Mouse (Mus musculus): Measurements from ENCODE around the gene Rhbdd1. TPM values are rescaled to one million over a fixed set of nuclear protein-coding genes. Genes with fewer than 3 reads are reported as not detected.

Gene Rhbdd1
- polyA plus RNA-seq, 1 experiment from 2014 or later, result 8.6 TPM

GRCm38 (mm10) chr1:82364468-82364867, 48.2 kb downstream of the Rhbdd1 start:
- H3K4me2 ChIP-seq, result no peak overlapping the region
- 71% methylated on average over 6 of the region's 6 CpGs for whole genome bisulfite sequencing (ENCODE audit: insufficient replicate concordance)
- no peak overlapping the region; the same call in 1 of the 2 replicates for H3K27ac ChIP-seq (replicated peaks)

GRCm38 (mm10) chr1:82371636-82372428, 55.6 kb downstream of the Rhbdd1 start:
- Histone ChIP-seq H3K27ac (replicated peaks) (no peak overlapping the region), H3K4me1 (replicated peaks) (peaks cover 28% of the 10 kb centered on the region), H3K9ac (no peak overlapping the region), H3K27me3 (no peaks in the 10 kb centered on the region), H3K9me3 (replicated peaks) (no peaks in the 10 kb centered on the region), H3K4me3 (replicated peaks) (no peak overlapping the region), H3K4me2 (no peak overlapping the region), H3K36me3 (replicated peaks) (no peaks in the 10 kb centered on the region)
- no peak for ATAC-seq (ENCODE audit: insufficient read depth)
- WGBS (ENCODE audit: insufficient replicate concordance), result 65% methylated on average over 5 of the region's 5 CpGs

More at GRCm38 (mm10) chr1:82364468-82364867, 48.2 kb downstream of the Rhbdd1 start:
- Histone ChIP-seq H3K9me3 (replicated peaks) (no peaks in the 10 kb centered on the region), H3K36me3 (replicated peaks) (no peaks in the 10 kb centered on the region), H3K9ac (no peak overlapping the region), H3K4me1 (replicated peaks) (peaks cover 24% of the 10 kb centered on the region), H3K27me3 (no peaks in the 10 kb centered on the region), H3K4me3 (replicated peaks) (no peak overlapping the region)
- ATAC-seq (ENCODE audit: insufficient read depth), result no peak; the same call in 1 of the 2 replicates

- no peaks in the 10 kb centered on the region for H3K9me3 ChIP-seq (replicated peaks)
- H3K27ac ChIP-seq (replicated peaks), result peak overlapping the region; percentile 87
- H3K4me1 ChIP-seq (replicated peaks), result peaks cover 28% of the 10 kb centered on the region
- peak overlapping the region; percentile 53 for H3K4me2 ChIP-seq
- no peaks in the 10 kb centered on the region for H3K27me3 ChIP-seq
- 0 out of 2 replicates have a peak overlapping the region, but pooled peaks have one; percentile 5 for H3K4me3 ChIP-seq (replicated peaks)
- peak; percentile 96 for ATAC-seq (ENCODE audit: insufficient read depth)
- WGBS (ENCODE audit: insufficient replicate concordance), result 45% methylated on average over 8 of the region's 8 CpGs
- peak overlapping the region; percentile 46 for H3K9ac ChIP-seq
- peaks cover 9% of the 10 kb centered on the region for H3K36me3 ChIP-seq (replicated peaks)
Observed at GRCm38 (mm10) chr1:82373924-82374323, 57.7 kb downstream of the Rhbdd1 start.

GRCm38 (mm10) chr1:82374831-82375358, 58.6 kb downstream of the Rhbdd1 start:
- Histone ChIP-seq H3K4me3 (replicated peaks) (no peak overlapping the region), H3K36me3 (replicated peaks) (peaks cover 15% of the 10 kb centered on the region), H3K27ac (replicated peaks) (peak overlapping the region; percentile 87; the same call in 1 of the 2 replicates), H3K9ac (no peak overlapping the region), H3K27me3 (no peaks in the 10 kb centered on the region), H3K4me2 (no peak overlapping the region; the same call in 1 of the 2 replicates), H3K4me1 (replicated peaks) (peaks cover 28% of the 10 kb centered on the region), H3K9me3 (replicated peaks) (no peaks in the 10 kb centered on the region)
- ATAC-seq (ENCODE audit: insufficient read depth), result no peak
- 68% methylated on average over 4 of the region's 4 CpGs for WGBS (ENCODE audit: insufficient replicate concordance)

- Histone ChIP-seq H3K4me3 (replicated peaks) (no peak overlapping the region), H3K4me1 (replicated peaks) (peaks cover 28% of the 10 kb centered on the region), H3K36me3 (replicated peaks) (peaks cover 15% of the 10 kb centered on the region), H3K9ac (no peak overlapping the region), H3K9me3 (replicated peaks) (no peaks in the 10 kb centered on the region), H3K27ac (replicated peaks) (no peak overlapping the region), H3K27me3 (no peaks in the 10 kb centered on the region), H3K4me2 (no peak overlapping the region)
- 85% methylated on average over 3 of the region's 3 CpGs for WGBS (ENCODE audit: insufficient replicate concordance)
- no peak for ATAC-seq (ENCODE audit: insufficient read depth)
Observed at GRCm38 (mm10) chr1:82375452-82375851, 59.2 kb downstream of the Rhbdd1 start.

GRCm38 (mm10) chr1:82381946-82382345, 65.7 kb downstream of the Rhbdd1 start:
- Histone ChIP-seq H3K36me3 (replicated peaks) (peaks cover 15% of the 10 kb centered on the region), H3K27ac (replicated peaks) (no peak overlapping the region), H3K9me3 (replicated peaks) (no peaks in the 10 kb centered on the region), H3K4me1 (replicated peaks) (peaks cover 8% of the 10 kb centered on the region), H3K4me2 (no peak overlapping the region), H3K4me3 (replicated peaks) (no peak overlapping the region), H3K27me3 (no peaks in the 10 kb centered on the region), H3K9ac (no peak overlapping the region)
- no peak for ATAC-seq (ENCODE audit: insufficient read depth)
- 75% methylated on average over 4 of the region's 4 CpGs for WGBS (ENCODE audit: insufficient replicate concordance)

- Histone ChIP-seq H3K4me1 (replicated peaks) (peaks cover 8% of the 10 kb centered on the region), H3K27ac (replicated peaks) (no peak overlapping the region), H3K9me3 (replicated peaks) (no peaks in the 10 kb centered on the region), H3K4me3 (replicated peaks) (no peak overlapping the region), H3K36me3 (replicated peaks) (peaks cover 4% of the 10 kb centered on the region), H3K9ac (no peak overlapping the region), H3K4me2 (no peak overlapping the region), H3K27me3 (no peaks in the 10 kb centered on the region)
- WGBS (ENCODE audit: insufficient replicate concordance), result 73% methylated on average over 2 of the region's 2 CpGs
- no peak for ATAC-seq (ENCODE audit: insufficient read depth)
Observed at GRCm38 (mm10) chr1:82384106-82384505, 67.9 kb downstream of the Rhbdd1 start.

GRCm38 (mm10) chr1:82385054-82385453, 68.8 kb downstream of the Rhbdd1 start:
- H3K9me3 ChIP-seq (replicated peaks), result no peaks in the 10 kb centered on the region
- no peak overlapping the region for H3K27ac ChIP-seq (replicated peaks)
- ATAC-seq (ENCODE audit: insufficient read depth), result no peak
- H3K36me3 ChIP-seq (replicated peaks), result no peaks in the 10 kb centered on the region
- H3K4me2 ChIP-seq, result no peak overlapping the region
- no peaks in the 10 kb centered on the region for H3K27me3 ChIP-seq
- H3K9ac ChIP-seq, result no peak overlapping the region
- no peak overlapping the region for H3K4me3 ChIP-seq (replicated peaks)
- H3K4me1 ChIP-seq (replicated peaks), result peaks cover 8% of the 10 kb centered on the region
- WGBS (ENCODE audit: insufficient replicate concordance), result 58% methylated on average over 9 of the region's 9 CpGs

- WGBS (ENCODE audit: insufficient replicate concordance), result 78% methylated on average over 4 of the region's 4 CpGs
- H3K27ac ChIP-seq (replicated peaks), result no peak overlapping the region
- H3K9ac ChIP-seq, result no peak overlapping the region
- H3K27me3 ChIP-seq, result no peaks in the 10 kb centered on the region
- peaks cover 8% of the 10 kb centered on the region for H3K4me1 ChIP-seq (replicated peaks)
- no peaks in the 10 kb centered on the region for H3K36me3 ChIP-seq (replicated peaks)
- H3K4me2 ChIP-seq, result no peak overlapping the region
- ATAC-seq (ENCODE audit: insufficient read depth), result no peak
- H3K9me3 ChIP-seq (replicated peaks), result no peaks in the 10 kb centered on the region
- H3K4me3 ChIP-seq (replicated peaks), result no peak overlapping the region
Observed at GRCm38 (mm10) chr1:82385827-82386230, 69.6 kb downstream of the Rhbdd1 start.

- ATAC-seq (ENCODE audit: insufficient read depth), result no peak
- WGBS (ENCODE audit: insufficient replicate concordance), result 78% methylated on average over 6 of the region's 6 CpGs
Observed at GRCm38 (mm10) chr1:82386814-82387771, 70.8 kb downstream of the Rhbdd1 start.

GRCm38 (mm10) chr1:82389371-82389770, 73.1 kb downstream of the Rhbdd1 start:
- ATAC-seq (ENCODE audit: insufficient read depth), result no peak
- Histone ChIP-seq H3K4me1 (replicated peaks) (peaks cover 5% of the 10 kb centered on the region; the same call in 1 of the 2 replicates), H3K36me3 (replicated peaks) (no peaks in the 10 kb centered on the region), H3K9me3 (replicated peaks) (no peaks in the 10 kb centered on the region), H3K4me3 (replicated peaks) (no peak overlapping the region), H3K27ac (replicated peaks) (no peak overlapping the region), H3K27me3 (no peaks in the 10 kb centered on the region), H3K4me2 (no peak overlapping the region), H3K9ac (no peak overlapping the region)
- WGBS (ENCODE audit: insufficient replicate concordance), result 70% methylated on average over 7 of the region's 7 CpGs

More at GRCm38 (mm10) chr1:82386814-82387771, 70.8 kb downstream of the Rhbdd1 start:
- Histone ChIP-seq H3K4me2 (no peak overlapping the region), H3K27me3 (no peaks in the 10 kb centered on the region), H3K9me3 (replicated peaks) (no peaks in the 10 kb centered on the region), H3K4me3 (replicated peaks) (no peak overlapping the region), H3K36me3 (replicated peaks) (no peaks in the 10 kb centered on the region), H3K9ac (no peak overlapping the region), H3K27ac (replicated peaks) (no peak overlapping the region), H3K4me1 (replicated peaks) (peaks cover 8% of the 10 kb centered on the region)
